Mouse (Mus musculus) MEL (cell line): Measurements from ENCODE around the gene S100pbp.

Source experiments
- CTCF ChIP-seq, 3 experiments: IDR thresholded peaks in 2 of 3; conservative IDR thresholded peaks in 1 of 3; 2 replicates each; pipeline ENCODE4 v1.5.1; 2011 to 2012; ENCODE audit warnings: low read length in 3 of 3, low read depth in 2 of 3, mild to moderate bottlenecking in 2 of 3, improper control_type of control experiment in 1 of 3, inconsistent platforms in 1 of 3, mixed read lengths in 1 of 3, moderate library complexity in 1 of 3; ENCODE audit not compliant: control insufficient read depth in 1 of 3, insufficient read depth in 1 of 3, poor library complexity in 1 of 3, severe bottlenecking in 1 of 3
- JUND ChIP-seq: IDR thresholded peaks from 2 replicates; pipeline ENCODE4 v1.6.1; 2011; ENCODE audit warnings: low read depth, mild to moderate bottlenecking, improper control_type of control experiment, low read length
- MAX ChIP-seq: IDR thresholded peaks from 2 replicates; pipeline ENCODE4 v1.6.1; 2011; ENCODE audit warnings: low read length, improper control_type of control experiment
- POLR2A ChIP-seq, 2 experiments: IDR thresholded peaks; 2 replicates each; pipeline ENCODE4 v1.6.1; 2011 to 2012; ENCODE audit warnings: low read length in 2 of 2, mild to moderate bottlenecking in 2 of 2, control low read depth in 1 of 2, improper control_type of control experiment in 1 of 2, low read depth in 1 of 2, moderate library complexity in 1 of 2; ENCODE audit not compliant: control insufficient read depth in 1 of 2, insufficient read depth in 1 of 2, poor library complexity in 1 of 2
- TBP ChIP-seq: IDR thresholded peaks from 2 replicates; pipeline ENCODE4 v1.8.0; 2011; ENCODE audit warnings: low read depth, low read length, improper control_type of control experiment
- USF1 ChIP-seq: IDR thresholded peaks from 2 replicates; pipeline ENCODE4 v1.6.1; 2014; ENCODE audit warnings: low read depth, mild to moderate bottlenecking, inconsistent platforms, low read length, improper control_type of control experiment, moderate library complexity

- TF ChIP-seq POLR2A (IDR thresholded peaks at IDR 0.05; ENCODE audit: control insufficient read depth in 1 of 2, insufficient read depth in 1 of 2, low read depth in 1 of 2, low read length in 2 of 2, poor library complexity in 1 of 2) (no peak), CTCF (IDR thresholded peaks at IDR 0.05 in 2 of 3, conservative IDR thresholded peaks at IDR 0.05 in 1 of 3; ENCODE audit: control insufficient read depth in 1 of 3, insufficient read depth in 1 of 3, low read depth in 2 of 3, low read length in 3 of 3, poor library complexity in 1 of 3, severe bottlenecking in 1 of 3) (no peak), USF1 (0 out of 2 replicates have a peak, but pooled peaks have one; percentile 4), MAX (no peak), TBP (no peak), JUND (no peak)
Observed at GRCm38 (mm10) chr4:129158549-129158948, 31.0 kb downstream of the S100pbp start.
